Mouse (Mus musculus) thymus, postnatal 36 days (tissue): ENCODE results near the gene Plekhg1.

ENCODE experiments used
- DNase-seq, 2 experiments: peaks; one replicate each; pipeline ENCODE4 v3.0.0; 2022; ENCODE audit warnings: mixed read lengths in 2 of 2

The Plekhg1 gene

DNA sequence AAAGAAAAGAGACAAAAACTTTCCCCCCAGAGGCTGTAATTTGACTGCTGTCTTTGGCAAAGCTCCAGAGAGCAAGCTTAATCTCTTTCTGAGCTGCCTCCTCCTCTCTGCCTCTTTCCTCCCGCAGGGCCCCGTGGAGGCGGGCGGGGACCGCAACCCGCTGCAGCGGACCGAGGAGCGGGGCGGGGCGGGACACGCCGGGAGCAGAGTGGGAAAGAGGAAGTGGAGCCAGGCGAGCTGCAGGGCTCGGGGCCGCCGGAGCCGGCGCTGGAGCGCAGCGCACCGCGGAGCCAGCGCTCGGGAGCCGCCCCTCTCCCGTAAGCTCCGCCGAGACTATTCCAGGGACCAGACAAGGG lies at the start of gene Plekhg1:
Plekhg1 (plus strand) TSS at position 217 of the 356 bp plus-strand sequence.
- DNase-seq: peak; percentile 4 to 19

GRCm38 (mm10) chr10:3692791-3693190 lies 47.4 kb upstream of the Plekhg1 start:
- no peak for DNase-seq

DNA sequence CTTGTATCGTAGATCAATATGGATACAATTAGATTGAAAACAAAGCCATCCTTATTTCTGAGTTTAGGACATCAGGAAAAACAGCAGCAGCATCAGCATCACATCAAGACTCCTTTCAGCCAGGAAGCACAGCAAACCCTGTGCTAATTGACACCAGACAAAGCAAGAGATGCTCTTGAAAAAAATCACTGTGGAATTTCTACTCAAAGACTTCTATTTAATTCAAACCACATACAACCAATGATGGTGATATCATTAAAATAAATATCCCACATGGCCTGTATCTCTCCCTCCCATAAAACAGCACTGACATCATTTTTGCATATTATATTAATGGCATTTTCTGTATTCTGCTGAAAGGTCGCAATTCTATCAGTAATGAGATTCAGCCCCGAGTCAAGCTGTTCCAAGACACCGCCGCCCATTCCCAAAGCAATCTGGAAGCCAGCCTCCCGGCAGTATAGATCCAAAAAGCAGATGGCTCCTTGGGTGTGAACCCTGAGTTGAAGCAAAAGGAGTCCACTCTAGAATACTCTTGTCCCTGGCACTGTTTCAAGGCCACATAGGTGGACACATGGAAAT lies 46.4 kb upstream of the Plekhg1 start:
- DNase-seq: no peak

DNA sequence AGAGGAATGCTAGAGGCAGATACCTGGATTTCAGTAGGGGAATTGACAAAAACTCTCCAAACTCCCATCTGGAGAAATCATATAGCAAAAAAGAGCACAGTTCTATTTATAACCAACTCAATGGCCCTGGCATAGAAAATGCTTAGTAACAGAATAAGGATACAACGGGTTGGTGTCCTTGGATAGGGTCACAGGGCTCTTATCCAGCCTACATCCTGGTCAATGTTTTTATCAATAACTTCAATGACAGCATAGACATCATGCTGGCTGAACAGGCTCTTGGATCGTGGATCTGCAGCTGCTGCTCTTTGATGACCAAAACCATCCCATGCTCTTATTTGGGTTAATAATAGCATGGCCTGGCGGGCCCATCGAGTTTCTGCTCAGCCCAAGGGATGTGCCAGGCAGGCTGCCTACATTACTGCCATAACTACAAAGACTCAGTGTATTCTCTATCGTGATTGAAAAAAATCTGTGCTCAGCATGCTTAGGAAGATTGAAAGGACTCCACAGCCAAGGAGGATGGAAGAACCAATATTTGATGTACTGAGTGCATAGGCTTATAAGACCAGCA lies 44.7 kb upstream of the Plekhg1 start:
- no peak for DNase-seq

GRCm38 (mm10) chr10:3696727-3697348 lies 43.3 kb upstream of the Plekhg1 start:
- DNase-seq: no peak

- DNase-seq: no peak
Measured at GRCm38 (mm10) chr10:3697500-3697899, 42.7 kb upstream of the Plekhg1 start.

DNA sequence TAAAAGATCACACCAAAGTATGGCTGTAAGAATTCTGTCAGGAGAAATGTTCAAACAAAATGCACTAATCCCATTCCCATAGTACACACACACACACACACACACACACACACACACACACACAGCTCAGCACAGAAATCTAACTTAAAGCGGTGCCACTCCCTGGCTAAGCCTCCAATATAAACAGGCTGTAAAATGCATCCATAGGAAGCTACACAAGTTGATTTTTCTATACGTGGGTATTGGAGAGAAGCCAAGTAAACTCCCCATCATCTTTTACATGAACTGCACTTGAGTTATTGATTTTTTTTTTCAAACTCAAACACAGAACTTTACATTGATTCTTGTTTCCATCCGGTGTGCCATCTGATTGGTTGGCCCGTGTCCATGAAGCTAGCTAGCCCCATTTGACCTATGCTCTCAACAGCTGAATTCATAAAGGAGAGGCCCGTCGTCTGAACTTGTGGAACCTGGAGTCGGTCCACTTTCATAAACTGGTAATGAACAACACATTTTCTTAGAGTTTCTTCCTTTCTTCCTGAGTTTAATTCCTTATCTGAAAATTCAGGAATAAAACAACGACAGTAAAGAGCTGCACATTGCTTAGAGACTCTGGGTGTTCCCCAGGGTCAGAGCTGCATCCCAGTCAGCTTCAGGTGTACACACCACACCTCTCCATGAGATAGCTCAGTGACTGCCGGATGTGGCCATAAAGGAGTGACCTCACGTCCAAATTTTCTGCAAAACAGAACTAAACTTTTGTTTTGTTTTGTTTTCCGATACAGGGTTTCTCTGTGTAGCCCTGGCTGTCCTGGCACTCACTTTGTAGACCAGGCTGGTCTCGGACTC lies 39.7 kb upstream of the Plekhg1 start:
- DNase-seq: no peak

GRCm38 (mm10) chr10:3701832-3702231 lies 38.3 kb upstream of the Plekhg1 start:
- DNase-seq: no peak

DNA sequence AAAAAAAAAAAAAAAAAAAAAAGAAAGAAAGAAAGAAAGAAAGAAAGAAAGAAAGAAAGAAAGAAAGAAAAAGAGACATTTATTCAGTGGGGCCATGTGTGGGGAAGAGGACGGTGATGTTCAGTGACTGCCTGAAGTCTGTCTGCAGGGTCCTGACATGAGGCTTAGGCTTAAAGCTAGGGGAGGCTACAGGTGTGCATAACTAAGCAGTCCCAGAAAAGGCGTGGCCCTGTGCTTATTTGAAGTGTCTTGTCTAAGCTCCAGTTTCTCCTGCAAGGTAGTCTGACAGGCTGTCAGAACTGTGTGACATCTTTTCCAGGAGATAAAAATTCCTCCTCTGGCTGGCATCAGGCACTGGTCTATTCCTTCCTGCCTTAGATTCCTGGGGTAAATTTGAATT lies 37.6 kb upstream of the Plekhg1 start:
- DNase-seq: no peak

GRCm38 (mm10) chr10:3706231-3706630 lies 33.9 kb upstream of the Plekhg1 start:
- DNase-seq: no peak

- no peak for DNase-seq
Measured at GRCm38 (mm10) chr10:3710081-3710480, 30.1 kb upstream of the Plekhg1 start.

DNA sequence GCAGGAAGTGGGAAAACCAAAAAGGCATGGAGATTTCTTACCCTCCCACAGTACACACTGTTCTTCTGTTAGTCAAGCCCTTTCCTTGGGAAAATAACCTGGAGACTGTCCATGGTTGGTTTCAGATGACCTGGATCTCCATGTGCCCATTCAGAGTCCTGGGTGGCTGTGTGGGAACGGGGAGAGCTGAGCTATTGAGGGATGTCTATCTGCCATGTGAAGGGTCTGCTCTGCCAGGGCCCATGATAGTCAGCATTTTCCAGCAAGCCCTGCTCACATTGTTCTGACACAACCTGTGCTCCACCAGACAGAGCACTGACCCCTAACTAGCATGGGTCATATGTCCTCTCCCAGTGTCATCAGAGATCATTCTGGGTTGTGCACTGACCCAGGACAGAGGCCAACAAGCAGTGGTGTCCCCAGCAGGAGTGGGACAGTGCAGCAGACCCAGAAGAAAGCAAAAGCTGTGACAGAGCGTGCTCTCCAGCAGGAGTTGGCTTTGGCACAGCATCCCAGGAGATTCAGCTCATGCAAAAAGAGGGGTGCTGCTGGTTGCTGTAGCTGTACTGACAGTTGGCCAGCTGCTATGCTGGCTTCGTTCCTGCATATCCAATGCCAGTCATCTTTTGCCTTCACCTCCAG lies 24.7 kb upstream of the Plekhg1 start:
- no peak for DNase-seq

- no peak for DNase-seq
Measured at GRCm38 (mm10) chr10:3718021-3718865, 21.9 kb upstream of the Plekhg1 start.

- no peak for DNase-seq
Measured at GRCm38 (mm10) chr10:3720296-3720695, 19.9 kb upstream of the Plekhg1 start.

GRCm38 (mm10) chr10:3722339-3722738 lies 17.8 kb upstream of the Plekhg1 start:
- no peak for DNase-seq

DNA sequence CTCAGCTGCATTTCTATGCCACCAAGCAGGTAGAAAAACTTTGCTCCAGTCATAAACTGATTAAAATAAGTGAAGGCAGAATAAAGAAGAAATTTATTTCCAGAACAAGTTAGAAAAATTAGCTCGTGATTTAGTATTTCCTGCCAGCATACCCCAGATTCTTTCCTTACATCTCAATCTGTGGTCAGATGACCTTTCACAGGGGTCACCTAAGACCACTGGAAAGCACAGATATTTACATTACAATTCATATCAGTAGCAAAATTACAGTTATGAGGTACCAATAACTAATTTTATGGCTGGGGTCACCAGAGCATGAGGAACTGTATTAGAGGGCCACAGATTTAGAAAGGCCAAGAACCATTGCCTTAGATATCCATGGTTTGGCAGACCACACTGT lies 15.5 kb upstream of the Plekhg1 start:
- no peak for DNase-seq

GRCm38 (mm10) chr10:3729666-3730065 lies 10.5 kb upstream of the Plekhg1 start:
- no peak for DNase-seq

GRCm38 (mm10) chr10:3730314-3730713 lies 9.8 kb upstream of the Plekhg1 start:
- no peak for DNase-seq

DNA sequence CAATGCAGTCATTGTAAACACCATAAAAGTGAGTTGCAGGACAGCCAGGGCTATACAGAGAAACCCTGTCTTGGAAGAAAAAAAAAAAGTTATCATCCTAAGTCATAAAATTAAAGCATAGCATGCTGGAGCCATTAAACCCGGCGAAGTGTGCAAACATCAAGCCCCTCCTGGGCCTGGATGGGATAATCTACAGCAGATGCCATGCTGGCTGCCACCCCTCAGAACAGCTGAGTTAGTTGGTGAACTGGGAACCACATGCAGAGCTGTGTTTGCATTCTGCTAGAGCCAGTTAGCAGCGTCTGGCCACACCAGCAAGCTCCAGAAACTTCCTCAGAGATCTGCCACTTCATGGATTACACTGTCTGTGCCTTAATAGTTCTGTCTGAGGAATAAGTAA lies 3.1 kb upstream of the Plekhg1 start:
- no peak for DNase-seq

DNA sequence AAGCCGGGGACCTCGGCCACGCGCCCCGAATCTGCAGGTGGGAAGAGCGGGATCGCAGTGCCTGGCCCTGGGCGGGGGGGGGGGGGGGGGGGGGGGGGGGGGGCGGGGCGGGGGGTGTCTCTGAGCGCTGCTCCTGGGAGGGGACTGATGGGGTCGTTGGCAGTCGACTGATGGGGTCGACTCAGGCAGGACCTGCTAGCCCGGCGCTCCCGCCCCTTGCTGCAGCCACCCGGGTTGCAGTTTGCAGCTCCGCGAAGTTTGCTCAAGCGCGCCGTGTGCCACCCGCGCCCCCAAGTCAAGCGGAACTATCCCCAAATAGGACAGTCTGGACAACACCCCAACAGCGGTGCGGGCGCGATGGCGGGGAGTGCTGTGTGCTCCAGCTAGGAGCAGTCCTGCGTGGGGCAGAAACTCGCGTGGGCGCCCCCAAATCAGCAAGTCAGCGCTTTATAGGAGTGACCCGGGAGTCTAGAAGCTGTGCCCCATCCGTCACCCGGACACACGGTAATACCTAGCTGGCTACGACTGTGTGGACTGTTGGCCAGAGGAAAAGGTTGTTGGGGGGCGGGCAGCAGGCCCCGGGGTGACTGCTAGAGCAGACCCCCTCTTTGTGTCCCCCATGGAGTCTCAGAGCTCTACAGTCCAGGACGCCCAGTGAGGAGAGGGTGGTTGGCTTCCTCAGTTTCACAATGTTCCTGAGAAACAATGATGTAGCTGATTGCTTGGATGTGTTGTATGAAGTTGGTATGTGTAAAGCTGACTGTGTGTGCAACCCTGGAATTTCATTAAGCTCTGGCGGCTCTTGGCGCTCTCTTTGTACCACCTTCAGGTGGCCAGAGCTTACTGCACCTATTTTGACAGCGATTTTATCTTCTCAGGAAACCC lies 582 bp downstream of the Plekhg1 start:
- no peak for DNase-seq

DNA sequence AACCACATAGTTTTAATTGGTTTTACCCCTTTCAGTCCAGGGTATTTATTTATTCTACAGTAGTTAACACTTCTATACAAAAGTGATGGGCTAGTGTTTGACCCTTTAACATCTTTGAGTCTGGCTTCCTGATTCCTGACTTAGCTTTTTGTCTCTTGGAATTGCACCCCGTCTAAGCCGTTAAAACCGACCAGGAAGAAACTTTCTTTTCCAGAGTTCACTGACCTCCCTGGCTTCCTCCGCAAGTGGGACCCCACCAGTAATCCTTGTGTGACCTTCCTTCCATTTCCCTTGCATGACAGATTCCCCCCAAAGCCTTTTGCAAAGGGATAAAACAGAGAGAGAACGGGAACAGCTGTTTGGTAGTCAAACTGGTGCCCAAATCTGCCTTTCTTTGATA lies 1.6 kb downstream of the Plekhg1 start:
- DNase-seq: no peak
